Mouse (Mus musculus): ENCODE data around the gene Zscan2. TPM values are rescaled to one million over a fixed set of nuclear protein-coding genes. Genes with fewer than 3 reads are reported as not detected.

The Zscan2 gene
- polyA plus RNA-seq, 1 experiment from 2014 or later: 2.5 TPM

DNA sequence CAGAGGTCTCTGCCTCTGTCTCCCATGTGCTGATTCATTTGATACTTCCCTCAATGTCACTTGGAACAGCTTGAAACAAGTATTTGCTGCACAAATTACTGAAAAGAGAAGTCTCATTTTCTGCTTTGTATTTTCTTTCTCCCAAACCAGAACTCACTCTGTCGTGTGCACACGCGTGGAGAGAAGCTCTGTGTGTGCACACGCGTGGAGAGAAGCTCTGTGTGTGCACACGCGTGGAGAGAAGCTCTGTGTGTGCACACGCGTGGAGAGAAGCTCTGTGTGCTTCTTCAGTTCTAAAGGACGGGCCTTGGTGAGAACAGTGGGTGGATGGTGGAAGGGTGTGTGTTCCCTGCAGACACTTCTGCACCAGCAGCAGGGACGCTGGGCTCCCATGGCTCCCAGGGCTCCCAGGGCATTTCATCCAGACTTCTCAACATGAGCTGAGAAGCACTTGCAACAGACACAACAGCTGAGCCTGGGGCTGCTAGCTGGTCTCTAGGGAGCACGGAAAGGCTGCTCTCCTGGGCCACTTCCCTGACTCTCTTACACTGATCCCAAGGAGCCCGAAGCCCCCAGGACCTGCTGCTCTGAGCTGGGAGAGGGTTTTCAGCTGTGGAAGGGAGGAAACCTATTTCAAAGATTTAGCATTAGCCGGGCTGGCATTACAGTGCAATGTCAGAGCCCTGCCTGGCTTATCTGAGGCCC, 34.2 kb downstream of the Zscan2 start:
- peaks cover 95% of the 10 kb centered on the region for H3K36me3 ChIP-seq
- no peak overlapping the region for H3K4me3 ChIP-seq
- no peak overlapping the region for H3K27ac ChIP-seq (replicated peaks)
- WGBS: 95% methylated on average over 14 of the region's 14 CpGs
- no peaks in the 10 kb centered on the region for H3K27me3 ChIP-seq (ENCODE audit: low read depth, poor library complexity, severe bottlenecking)
- DNase-seq (ENCODE audit: low spot score): no peak
- H3K4me1 ChIP-seq: peaks cover 5% of the 10 kb centered on the region
- no peaks in the 10 kb centered on the region for H3K9me3 ChIP-seq (replicated peaks)

DNA sequence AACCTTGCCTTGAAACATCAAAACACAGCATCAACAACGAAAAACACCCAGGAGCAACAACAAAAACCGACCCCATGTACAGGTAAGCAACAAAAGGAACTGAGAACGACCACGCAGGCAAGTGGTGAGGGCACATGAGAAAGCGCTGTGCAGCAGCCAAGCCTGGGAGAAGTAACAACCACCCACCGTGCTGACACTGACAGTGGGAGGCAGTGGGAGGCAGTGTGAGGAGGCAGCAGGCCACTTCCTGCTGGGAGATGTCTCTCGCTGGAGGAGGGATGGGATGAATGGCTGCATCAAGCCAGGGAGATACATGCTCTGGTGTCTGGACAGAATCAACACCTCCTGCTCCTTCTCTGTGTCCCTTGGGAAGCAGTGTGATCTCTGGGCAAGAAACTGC, 36.4 kb downstream of the Zscan2 start:
- WGBS: 90% methylated on average over 7 of the region's 7 CpGs
- H3K36me3 ChIP-seq: peaks cover 74% of the 10 kb centered on the region
- no peaks in the 10 kb centered on the region for H3K9me3 ChIP-seq (replicated peaks)
- H3K4me3 ChIP-seq: no peak overlapping the region
- no peak overlapping the region for H3K27ac ChIP-seq (replicated peaks)
- H3K27me3 ChIP-seq (ENCODE audit: low read depth, poor library complexity, severe bottlenecking): no peaks in the 10 kb centered on the region
- DNase-seq (ENCODE audit: low spot score): no peak
- peaks cover 20% of the 10 kb centered on the region for H3K4me1 ChIP-seq

DNA sequence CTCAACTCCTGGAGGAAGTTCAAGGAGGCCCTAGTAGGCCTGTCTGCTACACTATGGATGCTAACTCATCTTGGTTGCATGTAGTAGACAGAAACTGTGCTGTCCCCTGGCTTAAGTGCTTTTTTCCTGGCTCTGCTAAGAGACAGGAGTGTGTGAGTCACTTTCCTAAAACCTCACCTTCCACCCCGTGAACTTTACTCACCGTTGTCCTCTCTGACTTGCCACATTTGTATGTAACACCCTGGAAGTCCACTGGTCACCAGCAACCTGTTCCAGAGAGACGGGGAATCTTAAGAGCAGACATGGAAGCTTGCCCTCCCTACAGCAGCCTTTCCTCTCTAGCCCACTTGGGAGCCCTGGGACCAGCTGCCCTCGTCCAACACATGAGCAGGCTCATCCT, 37.0 kb downstream of the Zscan2 start:
- Histone ChIP-seq H3K4me3 (no peak overlapping the region), H3K4me1 (peaks cover 20% of the 10 kb centered on the region), H3K27ac (replicated peaks) (no peak overlapping the region), H3K9me3 (replicated peaks) (no peaks in the 10 kb centered on the region), H3K27me3 (ENCODE audit: low read depth, poor library complexity, severe bottlenecking) (no peaks in the 10 kb centered on the region), H3K36me3 (peaks cover 68% of the 10 kb centered on the region)
- no peak for DNase-seq (ENCODE audit: low spot score)
- WGBS: 92% methylated on average over 4 of the region's 4 CpGs

DNA sequence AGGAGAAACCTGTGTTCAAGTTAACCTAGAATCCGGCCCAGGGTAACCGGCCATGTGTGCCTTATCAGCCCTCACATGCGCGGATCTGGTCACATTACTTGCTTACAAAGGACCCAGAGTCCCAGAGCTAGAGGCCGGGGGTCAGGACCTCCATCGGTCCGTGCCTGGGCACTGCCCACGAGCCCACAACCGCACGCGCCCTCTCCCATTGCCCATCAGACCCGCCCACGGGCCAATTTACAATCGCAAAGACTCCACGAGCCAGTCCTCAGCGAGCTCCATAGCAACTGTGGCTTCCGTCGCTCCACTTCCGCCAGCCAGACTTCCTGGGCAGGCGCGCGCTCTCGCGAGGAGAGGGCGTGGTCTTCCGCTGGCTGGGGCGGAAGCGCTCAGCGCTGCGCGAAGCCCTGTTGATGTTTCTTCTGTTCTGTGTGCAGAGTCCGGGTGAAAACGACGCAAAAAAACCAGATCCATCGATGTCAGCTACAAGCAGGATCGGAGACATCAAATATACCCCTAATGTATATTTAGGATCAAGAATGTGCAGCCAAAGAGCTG, 40.3 kb downstream of the Zscan2 start, which contains the start of gene Wdr73:
Gene Wdr73 (minus strand): TSS at position 326 of the 558 bp plus-strand sequence.
- peaks cover 9% of the 10 kb centered on the region; the same call in 1 of the 2 replicates for H3K27me3 ChIP-seq (ENCODE audit: low read depth, poor library complexity, severe bottlenecking)
- no peaks in the 10 kb centered on the region for H3K9me3 ChIP-seq (replicated peaks)
- peak within 1 kb of the TSS; percentile 88 for H3K4me3 ChIP-seq
- peak within 1 kb of the TSS; percentile 89 for H3K27ac ChIP-seq (replicated peaks)
- H3K36me3 ChIP-seq: peaks cover 46% of the 10 kb centered on the region
- under 1% methylated on average over 36 of the region's 36 CpGs for WGBS
- DNase-seq (ENCODE audit: low spot score): peak; percentile 93
- peaks cover 37% of the 10 kb centered on the region for H3K4me1 ChIP-seq

DNA sequence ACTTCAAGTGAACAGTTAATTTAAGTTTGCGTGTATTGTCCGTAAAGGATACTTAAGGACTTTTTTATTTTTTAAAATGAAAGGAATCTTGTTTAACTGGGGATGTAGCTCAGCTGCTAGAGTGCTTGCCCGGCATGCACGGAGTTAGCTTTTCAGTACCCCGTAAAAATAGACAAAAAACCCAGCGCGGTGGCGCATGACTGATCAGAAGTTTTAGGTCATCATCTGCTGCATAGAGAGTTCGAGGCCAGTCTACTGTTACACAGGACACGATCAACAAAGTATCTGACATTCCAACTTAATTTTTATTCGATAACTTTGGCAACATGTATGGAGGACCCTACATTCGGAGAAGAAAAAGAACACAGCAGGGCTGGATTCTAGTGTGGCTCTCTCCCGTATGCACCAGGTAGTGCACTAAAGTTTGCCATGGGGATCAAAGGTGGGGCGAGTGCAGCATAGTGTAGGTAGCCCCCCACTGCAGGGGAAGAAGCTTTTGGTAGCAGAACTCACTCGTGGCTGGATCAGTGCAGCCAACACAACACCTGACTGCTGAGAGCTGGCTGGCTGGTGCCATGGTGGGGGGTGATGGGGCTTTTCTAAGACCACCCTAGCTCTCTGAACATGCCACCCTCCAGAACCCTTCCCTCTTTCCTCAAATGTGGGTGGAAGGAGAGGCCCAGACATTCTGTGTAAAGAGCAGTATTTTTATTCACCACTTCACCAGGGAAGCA, 41.0 kb downstream of the Zscan2 start:
- Histone ChIP-seq H3K4me1 (peaks cover 37% of the 10 kb centered on the region), H3K4me3 (peak overlapping the region; percentile 88), H3K36me3 (peaks cover 43% of the 10 kb centered on the region), H3K27ac (replicated peaks) (peak overlapping the region; percentile 89), H3K27me3 (ENCODE audit: low read depth, poor library complexity, severe bottlenecking) (peaks cover 9% of the 10 kb centered on the region; the same call in 1 of the 2 replicates), H3K9me3 (replicated peaks) (no peaks in the 10 kb centered on the region)
- no peak for DNase-seq (ENCODE audit: low spot score)
- 33% methylated on average over 15 of the region's 15 CpGs for WGBS

DNA sequence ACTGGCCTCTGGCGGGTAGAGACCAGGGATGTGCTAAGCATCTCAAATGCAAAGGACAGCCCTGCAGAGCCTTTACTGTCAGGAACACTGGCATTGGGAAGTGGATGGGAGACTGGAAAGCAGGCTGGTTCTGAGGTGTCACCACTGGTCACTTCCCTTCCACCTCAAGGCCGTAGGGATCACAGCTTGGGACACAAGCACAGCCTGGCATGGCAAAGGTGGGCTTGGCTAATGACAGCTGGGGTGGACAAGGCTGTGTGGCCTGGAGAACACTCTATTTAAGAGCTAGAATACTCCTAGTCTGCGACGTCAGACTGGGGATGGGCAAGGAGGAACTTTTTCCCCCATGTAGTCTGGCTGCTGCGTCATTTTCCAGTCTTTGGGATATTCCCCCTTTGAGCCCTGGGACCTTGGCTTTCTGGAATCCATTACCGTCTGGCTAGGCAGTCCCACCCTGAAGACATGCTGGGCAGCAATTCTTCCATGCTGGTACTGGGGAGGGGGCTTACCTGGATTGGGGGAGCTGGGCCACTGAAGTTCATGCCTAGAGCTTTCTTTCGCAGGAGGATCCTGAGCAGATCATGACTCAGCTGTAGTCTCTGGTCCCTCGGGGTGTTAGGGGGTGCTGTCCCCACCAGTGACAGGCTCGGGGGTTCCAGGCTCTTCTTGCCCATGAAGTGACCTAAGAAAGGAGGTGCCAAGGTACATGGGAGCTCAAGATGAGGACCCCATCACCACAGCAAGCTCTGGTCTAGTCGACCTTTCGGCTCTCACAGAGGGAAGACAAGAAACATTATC, 43.1 kb downstream of the Zscan2 start:
- 88% methylated on average over 11 of the region's 11 CpGs for WGBS
- peaks cover 43% of the 10 kb centered on the region for H3K36me3 ChIP-seq
- peaks cover 37% of the 10 kb centered on the region for H3K4me1 ChIP-seq
- no peak for DNase-seq (ENCODE audit: low spot score)
- no peaks in the 10 kb centered on the region for H3K9me3 ChIP-seq (replicated peaks)
- H3K4me3 ChIP-seq: peak overlapping the region; percentile 63
- H3K27me3 ChIP-seq (ENCODE audit: low read depth, poor library complexity, severe bottlenecking): peaks cover 9% of the 10 kb centered on the region; the same call in 1 of the 2 replicates
- H3K27ac ChIP-seq (replicated peaks): no peak overlapping the region

DNA sequence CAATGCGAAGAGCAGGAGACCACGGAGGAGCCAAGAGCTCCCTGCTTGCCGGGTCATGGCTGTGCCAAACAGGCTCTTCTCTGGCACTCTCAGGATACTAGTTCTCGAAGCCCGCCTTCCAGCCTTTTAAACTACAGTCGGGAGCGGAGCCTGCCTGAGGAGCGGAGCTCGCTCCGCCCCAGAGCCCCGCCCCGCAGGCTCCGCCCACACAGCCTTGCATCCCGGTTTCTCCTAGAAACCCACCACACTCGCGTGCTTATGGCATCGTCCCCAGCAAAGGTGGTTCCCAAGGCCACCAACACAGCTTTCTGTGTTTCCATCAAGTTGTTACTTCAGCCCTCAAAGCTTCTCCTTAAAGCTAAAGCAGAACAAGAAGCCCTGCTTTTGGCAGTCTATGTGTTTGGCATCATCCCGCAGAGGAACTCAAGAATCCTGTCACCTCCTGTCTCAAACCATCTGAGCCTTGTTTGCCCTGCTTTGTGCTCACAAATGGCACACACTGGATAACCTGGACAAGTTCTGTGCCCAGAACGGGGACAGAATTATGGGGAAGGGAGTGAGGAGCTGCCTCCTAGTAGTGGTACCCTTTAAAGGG, 44.3 kb downstream of the Zscan2 start, which contains the start of gene Nmb:
Gene Nmb (minus strand): TSS at position 156 of the 595 bp plus-strand sequence.
- Histone ChIP-seq H3K27ac (replicated peaks) (peak within 1 kb of the TSS; percentile 63), H3K4me1 (peaks cover 32% of the 10 kb centered on the region), H3K9me3 (replicated peaks) (no peaks in the 10 kb centered on the region), H3K36me3 (peaks cover 48% of the 10 kb centered on the region), H3K4me3 (peak within 1 kb of the TSS; percentile 63), H3K27me3 (ENCODE audit: low read depth, poor library complexity, severe bottlenecking) (peaks cover 9% of the 10 kb centered on the region; the same call in 1 of the 2 replicates)
- peak; percentile 66 for DNase-seq (ENCODE audit: low spot score)
- WGBS: 3% methylated on average over 19 of the region's 19 CpGs

DNA sequence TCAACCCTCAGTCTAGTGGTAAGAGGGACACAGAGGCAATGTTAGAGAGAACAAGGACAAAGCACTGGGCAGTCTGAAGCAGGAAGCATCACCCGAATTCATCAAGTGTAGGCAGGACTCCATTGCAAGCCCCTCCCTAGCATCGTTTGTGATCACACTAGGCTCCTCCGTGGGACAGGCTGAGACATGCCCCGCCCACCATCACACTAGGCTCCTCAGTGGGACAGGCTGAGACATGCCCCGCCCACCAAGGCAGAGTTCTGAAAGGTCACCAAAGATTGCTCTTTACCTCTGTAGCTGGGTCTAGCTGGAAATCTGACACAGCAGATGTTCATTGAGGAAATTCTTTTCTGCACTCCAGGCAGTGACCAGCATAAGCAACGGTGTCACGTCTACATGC, 50.3 kb downstream of the Zscan2 start:
- 86% methylated on average over 7 of the region's 7 CpGs for WGBS
- no peaks in the 10 kb centered on the region for H3K27me3 ChIP-seq (ENCODE audit: low read depth, poor library complexity, severe bottlenecking)
- H3K36me3 ChIP-seq: peaks cover 95% of the 10 kb centered on the region
- no peak overlapping the region for H3K27ac ChIP-seq (replicated peaks)
- H3K4me1 ChIP-seq: no peaks in the 10 kb centered on the region
- no peak overlapping the region for H3K4me3 ChIP-seq
- no peak for DNase-seq (ENCODE audit: low spot score)
- no peaks in the 10 kb centered on the region for H3K9me3 ChIP-seq (replicated peaks)

DNA sequence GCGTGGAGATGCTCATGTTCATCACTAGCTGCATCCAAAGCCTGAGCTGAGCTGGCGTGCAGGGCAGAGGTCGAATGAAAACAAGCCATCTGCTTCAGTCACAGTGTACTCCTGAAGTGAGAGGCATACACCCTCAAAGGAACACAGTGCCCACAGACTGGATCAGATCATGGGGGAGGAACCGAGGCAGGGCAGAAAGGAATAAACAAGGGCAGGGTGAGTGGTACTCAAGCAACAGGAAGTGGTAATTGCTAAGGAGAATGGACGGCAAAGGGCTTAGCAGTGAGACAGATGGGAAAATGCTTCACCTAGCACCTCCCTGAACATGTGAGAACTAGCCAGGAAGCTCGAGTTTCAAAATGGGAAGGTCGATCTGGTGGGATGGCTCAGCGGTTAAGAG, 51.8 kb downstream of the Zscan2 start:
- no peak overlapping the region for H3K4me3 ChIP-seq
- H3K4me1 ChIP-seq: no peaks in the 10 kb centered on the region
- no peaks in the 10 kb centered on the region for H3K27me3 ChIP-seq (ENCODE audit: low read depth, poor library complexity, severe bottlenecking)
- 92% methylated on average over 8 of the region's 8 CpGs for WGBS
- H3K27ac ChIP-seq (replicated peaks): no peak overlapping the region
- DNase-seq (ENCODE audit: low spot score): no peak
- H3K36me3 ChIP-seq: peaks cover 98% of the 10 kb centered on the region
- no peaks in the 10 kb centered on the region for H3K9me3 ChIP-seq (replicated peaks)

DNA sequence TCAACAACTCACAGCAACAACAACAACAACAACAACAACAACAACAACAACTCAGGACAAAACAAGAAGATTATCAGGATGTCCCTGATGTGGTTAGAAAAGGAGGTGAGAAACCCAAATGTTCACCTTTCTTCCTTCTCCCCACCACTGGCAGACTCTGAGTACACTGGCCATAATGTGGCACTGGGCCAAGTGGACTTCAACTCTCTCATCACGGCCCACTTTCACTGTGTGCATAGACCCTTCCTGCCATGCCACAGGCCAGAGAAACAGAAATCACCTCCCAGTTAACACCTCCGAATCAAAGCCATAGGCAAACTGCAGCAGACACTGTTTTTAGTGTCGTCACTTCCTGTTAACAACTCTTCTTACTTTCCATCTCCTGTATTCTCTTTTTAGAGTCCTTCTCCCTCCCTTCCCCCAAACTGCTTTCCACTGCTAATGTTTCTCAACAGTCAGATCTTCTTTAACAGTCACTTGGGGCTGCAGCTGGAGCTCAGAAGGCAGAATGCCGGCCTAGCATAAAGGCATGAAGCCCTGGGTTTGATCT, 57.3 kb downstream of the Zscan2 start:
- Histone ChIP-seq H3K4me3 (no peak overlapping the region), H3K4me1 (no peaks in the 10 kb centered on the region), H3K9me3 (replicated peaks) (no peaks in the 10 kb centered on the region), H3K27ac (replicated peaks) (no peak overlapping the region), H3K27me3 (ENCODE audit: low read depth, poor library complexity, severe bottlenecking) (no peaks in the 10 kb centered on the region), H3K36me3 (peaks cover 98% of the 10 kb centered on the region)
- no peak for DNase-seq (ENCODE audit: low spot score)
- 90% methylated on average over 4 of the region's 4 CpGs for WGBS

DNA sequence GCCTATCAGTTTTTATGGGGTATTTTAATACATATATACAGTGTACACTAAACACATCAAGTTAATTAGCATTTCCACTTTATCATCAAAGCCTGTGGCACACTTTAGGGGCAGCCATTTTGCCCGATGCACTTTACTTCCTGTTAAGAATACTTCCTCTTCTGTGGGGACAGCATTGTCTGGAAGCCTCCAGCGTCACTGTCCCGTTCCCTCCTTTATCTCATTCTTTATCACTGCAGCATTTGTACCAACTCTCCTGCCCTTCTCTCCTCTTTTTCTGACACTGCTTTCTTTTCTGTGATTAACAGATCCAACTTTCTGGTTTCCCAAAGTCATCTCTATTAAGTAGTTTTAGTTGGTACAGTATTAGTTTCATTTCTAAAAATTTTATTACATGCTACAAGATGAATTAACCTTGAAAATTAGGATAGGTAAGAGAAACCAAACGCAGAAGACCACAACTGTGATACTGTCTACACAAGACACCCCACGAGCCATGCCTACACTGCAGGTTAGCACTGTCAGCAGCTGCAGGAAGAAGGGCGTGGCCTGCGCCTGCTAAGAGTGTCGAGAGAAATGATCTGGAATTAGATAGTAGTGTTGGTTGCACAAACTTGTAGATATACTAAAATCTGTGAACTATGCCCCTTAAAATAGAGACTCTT, 58.4 kb downstream of the Zscan2 start:
- H3K9me3 ChIP-seq (replicated peaks): no peaks in the 10 kb centered on the region
- no peaks in the 10 kb centered on the region for H3K27me3 ChIP-seq (ENCODE audit: low read depth, poor library complexity, severe bottlenecking)
- peaks cover 95% of the 10 kb centered on the region for H3K36me3 ChIP-seq
- WGBS: 92% methylated on average over 8 of the region's 8 CpGs
- no peaks in the 10 kb centered on the region for H3K4me1 ChIP-seq
- DNase-seq (ENCODE audit: low spot score): no peak
- no peak overlapping the region for H3K4me3 ChIP-seq
- no peak overlapping the region for H3K27ac ChIP-seq (replicated peaks)

All from midbrain, embryonic 10.5 days (tissue).